Mouse (Mus musculus) stomach, postnatal 0 days (tissue): ENCODE measurements around the gene Gchfr.

Experiments used
- CTCF ChIP-seq: IDR thresholded peaks from 2 replicates; pipeline ENCODE4 v1.5.1; 2016; ENCODE audit warnings: antibody characterized with exemption, low read depth, mild to moderate bottlenecking, moderate library complexity
- EP300 ChIP-seq: optimal IDR thresholded peaks from 2 replicates; pipeline ENCODE3; 2016; ENCODE audit warnings: antibody characterized with exemption

GRCm38 (mm10) chr2:119182914-119183313, 15.3 kb downstream of the Gchfr start:
- TF ChIP-seq CTCF: no peak
- TF ChIP-seq EP300: no peak
